Mouse (Mus musculus): Measurements from ENCODE around the gene Gm30191. TPM values are rescaled to one million over a fixed set of nuclear protein-coding genes. Genes with fewer than 3 reads are reported as not detected.

Gene Gm30191
- total RNA-seq (2023), result not detected

GRCm38 (mm10) chr4:134246719-134247258 is at the start of gene Gm30191:
Gene Gm30191 (plus strand): TSS chr4:134246935.

GRCm38 (mm10) chr4:134202904-134203303 is 43.8 kb upstream of the Gm30191 start, which contains the start of gene Gm7534:
Gene Gm7534 (minus strand): TSS chr4:134203004.

GRCm38 (mm10) chr4:134227194-134227593 is 19.5 kb upstream of the Gm30191 start, which contains the start of gene Catsper4:
Gene Catsper4 (minus strand): TSS chr4:134227383.

GRCm38 (mm10) chr4:134238279-134238651 is 8.5 kb upstream of the Gm30191 start, which contains the start of gene Cnksr1:
Gene Cnksr1 (minus strand): TSS chr4:134238399.

GRCm38 (mm10) chr4:134243516-134244250 is 3.1 kb upstream of the Gm30191 start, which contains the start of gene E130218I03Rik:
Gene E130218I03Rik (plus strand): TSS chr4:134243662.

GRCm38 (mm10) chr4:134245148-134245843 is 1.4 kb upstream of the Gm30191 start, which contains the start of gene Zfp593:
Gene Zfp593 (minus strand): TSS chr4:134245592.

GRCm38 (mm10) chr4:134253722-134254324 is 7.1 kb downstream of the Gm30191 start, which contains the start of gene Grrp1:
Gene Grrp1 (minus strand): TSS chr4:134254106.

GRCm38 (mm10) chr4:134287575-134288025 is 40.9 kb downstream of the Gm30191 start, which contains the start of gene Pdik1l:
Gene Pdik1l (minus strand): TSS chr4:134287895.

Other genes starting within 250 kb of the Gm30191 start
- 10 to 100 TPM; 64.0 to 71.1 TPM for gene Dhdds, start 246.0 kb upstream of the Gm30191 start, total RNA-seq (2023)
- 10 to 100 TPM; 43.4 to 50.8 TPM for gene Lin28a, start 228.1 kb upstream of the Gm30191 start, total RNA-seq (2023)
- gene Zfp683, start 193.1 kb upstream of the Gm30191 start, total RNA-seq (2023), result under 1 TPM in 1 of 2 experiments, not detected in 1; 0.24 TPM
- gene Crybg2, start 186.1 kb upstream of the Gm30191 start, total RNA-seq (2023), result under 1 TPM; 0.42 to 0.44 TPM
- gene Cd52, start 151.9 kb upstream of the Gm30191 start, total RNA-seq (2023), result 1,000 to 10,000 TPM; 1,669 to 1,713 TPM
- gene Ubxn11, start 144.4 kb upstream of the Gm30191 start, total RNA-seq (2023), result 1 to 10 TPM; 6.1 to 8.0 TPM
- gene Sh3bgrl3, start 118.1 kb upstream of the Gm30191 start, total RNA-seq (2023), result 1,000 to 10,000 TPM; 1,034 to 1,041 TPM
- 10 to 100 TPM; 13.1 to 18.9 TPM for gene Cep85, start 59.8 kb upstream of the Gm30191 start, total RNA-seq (2023)
- not detected for gene Gm7534, start 43.9 kb upstream of the Gm30191 start, total RNA-seq (2023)
- not detected for gene Catsper4, start 19.6 kb upstream of the Gm30191 start, total RNA-seq (2023)
- gene Cnksr1, start 8.5 kb upstream of the Gm30191 start, total RNA-seq (2023), result not detected
- not detected for gene E130218I03Rik, start 3.3 kb upstream of the Gm30191 start, total RNA-seq (2023)
- 1 to 10 TPM; 3.8 to 4.7 TPM for gene Zfp593, start 1.3 kb upstream of the Gm30191 start, total RNA-seq (2023)
- not detected for gene Grrp1, start 7.2 kb downstream of the Gm30191 start, total RNA-seq (2023)
- 10 to 100 TPM; 12.1 to 15.9 TPM for gene Pdik1l, start 41.0 kb downstream of the Gm30191 start, total RNA-seq (2023)
- not detected for gene Trim63, start 68.2 kb downstream of the Gm30191 start, total RNA-seq (2023)
- gene Slc30a2, start 96.2 kb downstream of the Gm30191 start, total RNA-seq (2023), result under 1 TPM in 1 of 2 experiments, not detected in 1; 0.51 TPM
- gene Extl1, start 136.9 kb downstream of the Gm30191 start, total RNA-seq (2023), result not detected
- gene Pafah2, start 149.4 kb downstream of the Gm30191 start, total RNA-seq (2023), result 10 to 100 TPM; 12.9 to 16.8 TPM
- 100 to 1,000 TPM; 214 to 233 TPM for gene Stmn1, start 221.4 kb downstream of the Gm30191 start, total RNA-seq (2023)
- gene Paqr7, start 249.8 kb downstream of the Gm30191 start, total RNA-seq (2023), result 10 to 100 TPM; 31.3 to 32.0 TPM

Data from neutrophil, adult 59 days (primary cell).